In genomic region chr2:134826111-134827005, GRCm38 (mm10) we compare ENCODE assay signal across 9 mouse cellular contexts. TPM values are rescaled to one million over a fixed set of nuclear protein-coding genes. Genes with fewer than 3 reads are reported as not detected.
DNase-seq lines count a peak whose midpoint lies in the region; ATAC-seq lines count a peak whose summit lies in the region.
"Had no signal": no experiment of that assay in that cellular context is flagged by ENCODE, and none has a peak within 500 bp of the region (broad histone marks: within the 10 kb centered on the region; RNA-seq: fewer than 3 reads in every experiment).

No protein-coding gene starts in this region.

- H3K36me3 ChIP-seq in embryonic facial prominence, embryonic 10.5 days (replicated peaks): no peaks in the 10 kb centered on the region
- no peaks in the 10 kb centered on the region for H3K36me3 ChIP-seq in hindbrain, embryonic 16.5 days (ENCODE audit: control insufficient read depth, insufficient read depth, low read length)
- no peaks in the 10 kb centered on the region for H3K36me3 ChIP-seq in neural tube, embryonic 12.5 days

- WGBS in embryonic facial prominence, embryonic 10.5 days: 52% methylated on average over 8 of the region's 8 CpGs
- 26% methylated on average over 8 of the region's 8 CpGs for WGBS in hindbrain, embryonic 16.5 days
- WGBS in neural tube, embryonic 12.5 days: 30% methylated on average over 8 of the region's 8 CpGs

- H3K27me3 ChIP-seq in embryonic facial prominence, embryonic 10.5 days (replicated peaks; ENCODE audit: low read depth, poor library complexity, severe bottlenecking): no peaks in the 10 kb centered on the region
- no peaks in the 10 kb centered on the region for H3K27me3 ChIP-seq in hindbrain, embryonic 16.5 days (replicated peaks; ENCODE audit: control insufficient read depth, insufficient read depth, low read length)
- H3K27me3 ChIP-seq in neural tube, embryonic 12.5 days (replicated peaks): no peaks in the 10 kb centered on the region

- no peaks in the 10 kb centered on the region for H3K9me3 ChIP-seq in embryonic facial prominence, embryonic 10.5 days
- no peaks in the 10 kb centered on the region for H3K9me3 ChIP-seq in hindbrain, embryonic 16.5 days (ENCODE audit: control insufficient read depth, low read length)
- H3K9me3 ChIP-seq in neural tube, embryonic 12.5 days: no peaks in the 10 kb centered on the region

- intact Hi-C loops in gastrocnemius, postnatal 36 days (cut with DNase I): no loop called here

- peaks cover 14% of the 10 kb centered on the region for H3K4me1 ChIP-seq in embryonic facial prominence, embryonic 10.5 days
- H3K4me1 ChIP-seq in hindbrain, embryonic 16.5 days (ENCODE audit: control insufficient read depth, insufficient read depth, low read depth, low read length): peaks cover 14% of the 10 kb centered on the region
- H3K4me1 ChIP-seq in neural tube, embryonic 12.5 days: peaks cover 12% of the 10 kb centered on the region

- no peak overlapping the region for H3K4me3 ChIP-seq in embryonic facial prominence, embryonic 10.5 days
- H3K4me3 ChIP-seq in hindbrain, embryonic 16.5 days (ENCODE audit: low read length): no peak overlapping the region
- no peak overlapping the region for H3K4me3 ChIP-seq in neural tube, embryonic 12.5 days

- DNase-seq in layer of hippocampus, adult 9-11 months: peak; percentile 26
- DNase-seq in layer of hippocampus, postnatal 25 days (ENCODE audit: extremely low spot score in 1 of 2, low spot score in 1 of 2): no peak
- DNase-seq in embryonic facial prominence, embryonic 10.5 days (ENCODE audit: low spot score): peak; percentile 13
- no peak for DNase-seq in spleen, adult 18-20 months
- DNase-seq in gastrocnemius, adult 8-10 months (ENCODE audit: low spot score in 2 of 2): no peak
- DNase-seq in gastrocnemius, postnatal 36 days: no peak
- DNase-seq: thymus, adult 18-20 months had no signal

- 0 out of 2 replicates have a peak, but pooled peaks have one; percentile 52 for ATAC-seq in hindbrain, embryonic 16.5 days
- ATAC-seq in neural tube, embryonic 12.5 days (ENCODE audit: low FRiP score, low read depth): peak; percentile 61

- H3K4me2 ChIP-seq in hindbrain, embryonic 16.5 days (ENCODE audit: low read length): peak overlapping the region; percentile 7; the same call in 1 of the 2 replicates
- peak overlapping the region; percentile 25; the same call in 1 of the 2 replicates for H3K4me2 ChIP-seq in neural tube, embryonic 12.5 days (replicated peaks)

- no peak overlapping the region; the same call in 1 of the 2 replicates for H3K27ac ChIP-seq in embryonic facial prominence, embryonic 10.5 days (replicated peaks)
- H3K27ac ChIP-seq in hindbrain, embryonic 16.5 days (ENCODE audit: low read depth, low read length): peak overlapping the region; percentile 48
- peak overlapping the region; percentile 32; the same call in 1 of the 2 replicates for H3K27ac ChIP-seq in neural tube, embryonic 12.5 days

- H3K9ac ChIP-seq in hindbrain, embryonic 16.5 days (ENCODE audit: low read depth, low read length): no peak overlapping the region; the same call in 1 of the 2 replicates
- no peak overlapping the region for H3K9ac ChIP-seq in neural tube, embryonic 12.5 days

RNA-seq across cellular contexts. Expression of gene Plcb1, which starts 40.5 kb away (rescaled TPM):
- total RNA-seq in layer of hippocampus, postnatal 25 days (2021): 100 to 1,000 TPM; 136 to 149 TPM
- 4.6 and 6.0 TPM in 2 replicates for polyA plus RNA-seq in embryonic facial prominence, embryonic 10.5 days (2016; fragmentation: Nextera tagmentation; extraction: Ambion mirVana)
- polyA plus RNA-seq in hindbrain, embryonic 16.5 days (2015; fragmentation: Nextera tagmentation; extraction: Ambion mirVana): 46.3 and 51.8 TPM in 2 replicates
- 29.0 and 33.2 TPM in 2 replicates for polyA plus RNA-seq in neural tube, embryonic 12.5 days (2016; fragmentation: Nextera tagmentation; extraction: Ambion mirVana)
- 1 to 10 TPM in 2 of 4 experiments, under 1 TPM in 2; 0.63 to 1.1 (median 0.90) TPM for total RNA-seq in gastrocnemius, adult 8-10 months (2022)
- 1 to 10 TPM; 1.3 to 1.6 TPM for total RNA-seq in gastrocnemius, postnatal 36 days (2021)

Comparison
In these comparisons a context has a peak if more than half of its experiments do, and no peak if none do; other contexts are left out.
1. DNase-seq: peak in layer of hippocampus, adult 9-11 months (single experiment) and embryonic facial prominence, embryonic 10.5 days (single experiment); none in layer of hippocampus, postnatal 25 days (0 of 2), spleen, adult 18-20 months (0 of 2), gastrocnemius, adult 8-10 months (0 of 2) and gastrocnemius, postnatal 36 days (0 of 2).
2. RNA of gene Plcb1, which starts 40.5 kb away (total RNA-seq): 136 to 149 TPM in layer of hippocampus, postnatal 25 days; 1.3 to 1.6 TPM in gastrocnemius, postnatal 36 days and 0.63 to 1.1 TPM in gastrocnemius, adult 8-10 months; every median in the first group is over 10 times any median in the second.